In the genomic region with DNA sequence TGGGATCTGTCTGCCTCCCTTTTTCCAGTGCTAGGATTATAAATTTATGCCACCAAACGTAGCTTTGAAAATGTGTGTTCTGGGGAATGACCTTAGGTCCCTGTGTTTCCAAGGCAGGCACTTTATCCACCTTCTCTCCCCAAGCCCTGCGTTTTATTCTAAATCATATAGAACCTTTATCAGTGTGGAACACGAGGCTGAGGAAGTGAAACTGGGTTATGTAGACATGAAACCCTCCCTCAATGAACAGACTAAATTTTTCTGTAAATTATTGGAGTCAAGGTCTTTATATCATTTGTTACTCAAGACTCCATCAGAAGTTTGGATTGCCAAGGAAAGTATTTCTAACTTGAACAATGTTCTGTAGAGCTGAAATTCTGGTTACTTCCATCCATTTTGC, we compare ENCODE assay signal across 30 mouse cellular contexts.
"Had no signal": no experiment of that assay in that cellular context is flagged by ENCODE, and none has a peak within 500 bp of the region (broad histone marks: within the 10 kb centered on the region; RNA-seq: fewer than 3 reads in every experiment).

No protein-coding gene starts in this region.

- DNase-seq: left cerebral cortex, postnatal 4 days; liver; liver, embryonic 13.5 days; liver, postnatal 0 days; lung, adult 18-20 months; lung, adult 2 months; lung, embryonic 14.5 days; lung, postnatal 10 days; lung, postnatal 14 days; lung, postnatal 36 days; lung, postnatal 4 days; midbrain, embryonic 14.5 days had no signal

- H3K4me3 ChIP-seq: limb, embryonic 10.5 days; limb, embryonic 12.5 days; limb, embryonic 13.5 days; limb, embryonic 15.5 days; liver, embryonic 12.5 days; liver, embryonic 13.5 days; liver, embryonic 15.5 days; lung, embryonic 15.5 days; megakaryocyte, embryonic 14.5 days; midbrain, embryonic 10.5 days; midbrain, embryonic 12.5 days; midbrain, embryonic 13.5 days; midbrain, embryonic 15.5 days; myocyte; neural tube, embryonic 12.5 days had no signal

- H3K27me3 ChIP-seq: limb, embryonic 12.5 days; limb, embryonic 13.5 days; limb, embryonic 15.5 days; liver, embryonic 12.5 days; liver, embryonic 13.5 days; liver, embryonic 15.5 days; lung, embryonic 15.5 days; megakaryocyte, embryonic 14.5 days; midbrain, embryonic 12.5 days; midbrain, embryonic 13.5 days; midbrain, embryonic 15.5 days; neural tube, embryonic 12.5 days had no signal

- H3K9ac ChIP-seq: limb, embryonic 12.5 days; limb, embryonic 13.5 days; limb, embryonic 15.5 days; liver, embryonic 12.5 days; liver, embryonic 13.5 days; liver, embryonic 14.5 days; liver, embryonic 15.5 days; liver, postnatal 0 days; lung, embryonic 14.5 days; lung, embryonic 15.5 days; midbrain, embryonic 12.5 days; midbrain, embryonic 13.5 days; midbrain, embryonic 15.5 days; neural tube, embryonic 12.5 days had no signal

- H3K9me3 ChIP-seq: limb, embryonic 10.5 days; limb, embryonic 12.5 days; limb, embryonic 13.5 days; limb, embryonic 15.5 days; liver, embryonic 12.5 days; liver, embryonic 13.5 days; liver, embryonic 15.5 days; lung, embryonic 15.5 days; megakaryocyte, embryonic 14.5 days; midbrain, embryonic 10.5 days; midbrain, embryonic 12.5 days; midbrain, embryonic 13.5 days; midbrain, embryonic 15.5 days; neural tube, embryonic 12.5 days had no signal

- H3K4me2 ChIP-seq: limb, embryonic 12.5 days; limb, embryonic 13.5 days; limb, embryonic 15.5 days; liver, embryonic 11.5 days; liver, embryonic 12.5 days; liver, embryonic 13.5 days; liver, embryonic 15.5 days; lung, embryonic 14.5 days; lung, embryonic 15.5 days; midbrain, embryonic 11.5 days; midbrain, embryonic 12.5 days; midbrain, embryonic 13.5 days; midbrain, embryonic 15.5 days; neural tube, embryonic 12.5 days had no signal

- H3K4me1 ChIP-seq: limb, embryonic 10.5 days; limb, embryonic 12.5 days; limb, embryonic 13.5 days; limb, embryonic 15.5 days; liver, embryonic 12.5 days; liver, embryonic 13.5 days; liver, embryonic 15.5 days; lung, embryonic 15.5 days; megakaryocyte, embryonic 14.5 days; midbrain, embryonic 10.5 days; midbrain, embryonic 12.5 days; midbrain, embryonic 13.5 days; midbrain, embryonic 15.5 days; neural tube, embryonic 12.5 days had no signal

- H3K36me3 ChIP-seq: limb, embryonic 10.5 days; limb, embryonic 12.5 days; limb, embryonic 13.5 days; limb, embryonic 15.5 days; liver, embryonic 12.5 days; liver, embryonic 13.5 days; liver, embryonic 15.5 days; lung, embryonic 15.5 days; midbrain, embryonic 10.5 days; midbrain, embryonic 12.5 days; midbrain, embryonic 13.5 days; midbrain, embryonic 15.5 days; neural tube, embryonic 12.5 days had no signal

- H3K27ac ChIP-seq: limb, embryonic 10.5 days; limb, embryonic 12.5 days; limb, embryonic 13.5 days; limb, embryonic 15.5 days; liver, embryonic 12.5 days; liver, embryonic 13.5 days; liver, embryonic 14.5 days; liver, embryonic 15.5 days; lung, embryonic 15.5 days; macrophage; midbrain, embryonic 10.5 days; midbrain, embryonic 12.5 days; midbrain, embryonic 13.5 days; midbrain, embryonic 15.5 days; neural tube, embryonic 12.5 days had no signal
